Comparison of ENCODE assay signal across 19 mouse cellular contexts in genomic region chr4:97803791-97804190, GRCm38 (mm10). TPM values are rescaled to one million over a fixed set of nuclear protein-coding genes. Genes with fewer than 3 reads are reported as not detected.
"Had no signal": no experiment of that assay in that cellular context is flagged by ENCODE, and none has a peak within 500 bp of the region (broad histone marks: within the 10 kb centered on the region; RNA-seq: fewer than 3 reads in every experiment).

No protein-coding gene starts in this region.

- H3K4me1 ChIP-seq: liver, embryonic 13.5 days; megakaryocyte, embryonic 14.5 days; stomach, embryonic 15.5 days had no signal

- H3K9me3 ChIP-seq: liver, embryonic 13.5 days; megakaryocyte, embryonic 14.5 days; stomach, embryonic 15.5 days had no signal

- H3K27me3 ChIP-seq: liver, embryonic 13.5 days; stomach, embryonic 15.5 days had no signal

- ATAC-seq: intestine, embryonic 16.5 days; lung, postnatal 0 days had no signal

- H3K27ac ChIP-seq: layer of hippocampus, adult 2 months; left cerebral cortex, adult 2 months; liver, embryonic 13.5 days; macrophage; stomach, embryonic 15.5 days had no signal

- H3K4me3 ChIP-seq: layer of hippocampus, adult 2 months; left cerebral cortex, adult 2 months; liver, embryonic 13.5 days; megakaryocyte, embryonic 14.5 days; stomach, embryonic 15.5 days had no signal

- DNase-seq: kidney, adult 18-20 months; kidney, adult 9 months; kidney, postnatal 25 days; layer of hippocampus, postnatal 36 days; liver, embryonic 13.5 days; lung, embryonic 14.5 days; midbrain, embryonic 14.5 days; right cerebral cortex, postnatal 25 days; spleen, adult 18-20 months; thymus, postnatal 25 days had no signal

- H3K36me3 ChIP-seq: liver, embryonic 13.5 days had no signal

- H3K9ac ChIP-seq: liver, embryonic 13.5 days; lung, embryonic 14.5 days; stomach, embryonic 15.5 days had no signal

- H3K4me2 ChIP-seq: liver, embryonic 13.5 days; lung, embryonic 14.5 days; midbrain, embryonic 11.5 days; stomach, embryonic 15.5 days had no signal

RNA-seq across cellular contexts. Expression of gene E130114P18Rik, which starts 25.9 kb away (rescaled TPM):
- polyA plus RNA-seq: large intestine, adult 2 months; macrophage had no signal
